Mouse (Mus musculus): ENCODE measurements around the gene Kiss1r. TPM values are rescaled to one million over a fixed set of nuclear protein-coding genes. Genes with fewer than 3 reads are reported as not detected.
"Not testable (repeated sequence)": the region's sequence is repeated elsewhere in the genome, so short reads cannot be mapped to it uniquely, and the experiment has no call there.

Kiss1r gene
- total and polyA plus RNA-seq, 3 experiments = 0.30 to 0.33 (median 0.33) TPM

- H3K36me3 ChIP-seq (replicated peaks) = no peaks in the 10 kb centered on the region
- H3K27me3 ChIP-seq (ENCODE audit: insufficient read depth, low read length) = peaks cover 56% of the 10 kb centered on the region
- ATAC-seq (ENCODE audit: extremely low read depth, insufficient number of reproducible peaks, low FRiP score, poor library complexity, severe bottlenecking) (no peak), DNase-seq (ENCODE audit: low spot score) (no peak)
- H3K4me3 ChIP-seq (ENCODE audit: low read depth, low read length) = no peak overlapping the region
- H3K4me1 ChIP-seq (ENCODE audit: insufficient read depth, low read depth, low read length) = peaks cover 49% of the 10 kb centered on the region
- TF ChIP-seq GATA1 (IDR thresholded peaks at IDR 0.05; ENCODE audit: borderline replicate concordance, low read length) (no peak), GATA2 (IDR thresholded peaks at IDR 0.05; ENCODE audit: borderline replicate concordance, low read depth, low read length) (no peak), POLR2AphosphoS5 (IDR thresholded peaks at IDR 0.05; ENCODE audit: insufficient replicate concordance, low read depth, low read length) (no peak)
- H3K9me3 ChIP-seq (replicated peaks) = no peaks in the 10 kb centered on the region
Observed at GRCm38 (mm10) chr10:79884446-79884845, 32.3 kb upstream of the Kiss1r start.

- not testable (repeated sequence) for H3K9me3 ChIP-seq (replicated peaks); H3K36me3 ChIP-seq (replicated peaks); ATAC-seq (ENCODE audit: extremely low read depth, insufficient number of reproducible peaks, low FRiP score, poor library complexity, severe bottlenecking); H3K4me3 ChIP-seq (ENCODE audit: low read depth, low read length); DNase-seq (ENCODE audit: low spot score)
- peaks cover 56% of the 10 kb centered on the region for H3K27me3 ChIP-seq (ENCODE audit: insufficient read depth, low read length)
- H3K4me1 ChIP-seq (ENCODE audit: insufficient read depth, low read depth, low read length) = peaks cover 44% of the 10 kb centered on the region
Observed at GRCm38 (mm10) chr10:79884938-79885337, 31.8 kb upstream of the Kiss1r start.

GRCm38 (mm10) chr10:79886054-79886453, 30.7 kb upstream of the Kiss1r start, which contains the start of gene Elane:
Elane (plus strand) TSS chr10:79886247.
- DNase-seq (ENCODE audit: low spot score) (no peak), ATAC-seq (ENCODE audit: extremely low read depth, insufficient number of reproducible peaks, low FRiP score, poor library complexity, severe bottlenecking) (no peak)
- no peak for TF ChIP-seq TAL1 (conservative IDR thresholded peaks at IDR 0.05; ENCODE audit: low read depth, low read length)
- TF ChIP-seq POLR2AphosphoS5 (IDR thresholded peaks at IDR 0.05; ENCODE audit: insufficient replicate concordance, low read depth, low read length) = no peak
- TF ChIP-seq GATA1 (IDR thresholded peaks at IDR 0.05; ENCODE audit: borderline replicate concordance, low read length) = no peak
- no peak for TF ChIP-seq GATA2 (IDR thresholded peaks at IDR 0.05; ENCODE audit: borderline replicate concordance, low read depth, low read length)
- Histone ChIP-seq H3K36me3 (replicated peaks) (no peaks in the 10 kb centered on the region), H3K4me1 (ENCODE audit: insufficient read depth, low read depth, low read length) (peaks cover 39% of the 10 kb centered on the region), H3K9me3 (replicated peaks) (no peaks in the 10 kb centered on the region), H3K4me3 (ENCODE audit: low read depth, low read length) (no peak within 1 kb of the TSS), H3K27me3 (ENCODE audit: insufficient read depth, low read length) (peaks cover 56% of the 10 kb centered on the region)

GRCm38 (mm10) chr10:79886611-79887010, 30.2 kb upstream of the Kiss1r start:
- Histone ChIP-seq H3K9me3 (replicated peaks) (no peaks in the 10 kb centered on the region), H3K27me3 (ENCODE audit: insufficient read depth, low read length) (peaks cover 59% of the 10 kb centered on the region), H3K36me3 (replicated peaks) (no peaks in the 10 kb centered on the region), H3K4me3 (ENCODE audit: low read depth, low read length) (no peak overlapping the region), H3K4me1 (ENCODE audit: insufficient read depth, low read depth, low read length) (peaks cover 34% of the 10 kb centered on the region)
- ATAC-seq (ENCODE audit: extremely low read depth, insufficient number of reproducible peaks, low FRiP score, poor library complexity, severe bottlenecking) = no peak
- DNase-seq (ENCODE audit: low spot score) = no peak
- no peak for TF ChIP-seq POLR2AphosphoS5 (IDR thresholded peaks at IDR 0.05; ENCODE audit: insufficient replicate concordance, low read depth, low read length)
- TF ChIP-seq GATA2 (IDR thresholded peaks at IDR 0.05; ENCODE audit: borderline replicate concordance, low read depth, low read length) = no peak
- TF ChIP-seq CTCF (IDR thresholded peaks at IDR 0.05; ENCODE audit: low read depth, low read length) = no peak
- no peak for TF ChIP-seq GATA1 (IDR thresholded peaks at IDR 0.05; ENCODE audit: borderline replicate concordance, low read length)
- no peak for TF ChIP-seq TAL1 (conservative IDR thresholded peaks at IDR 0.05; ENCODE audit: low read depth, low read length)

GRCm38 (mm10) chr10:79889386-79889785, 27.4 kb upstream of the Kiss1r start:
- Histone ChIP-seq H3K36me3 (replicated peaks) (peaks cover 10% of the 10 kb centered on the region), H3K4me1 (ENCODE audit: insufficient read depth, low read depth, low read length) (peaks cover 15% of the 10 kb centered on the region), H3K4me3 (ENCODE audit: low read depth, low read length) (no peak overlapping the region), H3K9me3 (replicated peaks) (no peaks in the 10 kb centered on the region), H3K27me3 (ENCODE audit: insufficient read depth, low read length) (peaks cover 47% of the 10 kb centered on the region)
- ATAC-seq (ENCODE audit: extremely low read depth, insufficient number of reproducible peaks, low FRiP score, poor library complexity, severe bottlenecking) (no peak), DNase-seq (ENCODE audit: low spot score) (no peak)
- TF ChIP-seq TAL1 (conservative IDR thresholded peaks at IDR 0.05; ENCODE audit: low read depth, low read length) (no peak), GATA1 (IDR thresholded peaks at IDR 0.05; ENCODE audit: borderline replicate concordance, low read length) (no peak), GATA2 (IDR thresholded peaks at IDR 0.05; ENCODE audit: borderline replicate concordance, low read depth, low read length) (no peak), POLR2AphosphoS5 (IDR thresholded peaks at IDR 0.05; ENCODE audit: insufficient replicate concordance, low read depth, low read length) (no peak), CTCF (IDR thresholded peaks at IDR 0.05; ENCODE audit: low read depth, low read length) (no peak)

GRCm38 (mm10) chr10:79890670-79891069, 26.1 kb upstream of the Kiss1r start, which contains the start of gene Cfd:
Cfd (plus strand) TSS chr10:79890853.
- DNase-seq (ENCODE audit: low spot score) = no peak
- TF ChIP-seq CTCF (IDR thresholded peaks at IDR 0.05; ENCODE audit: low read depth, low read length) (no peak), TAL1 (conservative IDR thresholded peaks at IDR 0.05; ENCODE audit: low read depth, low read length) (no peak), POLR2AphosphoS5 (IDR thresholded peaks at IDR 0.05; ENCODE audit: insufficient replicate concordance, low read depth, low read length) (no peak), GATA2 (IDR thresholded peaks at IDR 0.05; ENCODE audit: borderline replicate concordance, low read depth, low read length) (no peak), GATA1 (IDR thresholded peaks at IDR 0.05; ENCODE audit: borderline replicate concordance, low read length) (no peak)
- peaks cover 22% of the 10 kb centered on the region for H3K36me3 ChIP-seq (replicated peaks)
- H3K4me3 ChIP-seq (ENCODE audit: low read depth, low read length) = no peak within 1 kb of the TSS
- H3K27me3 ChIP-seq (ENCODE audit: insufficient read depth, low read length) = peaks cover 47% of the 10 kb centered on the region
- no peak for ATAC-seq (ENCODE audit: extremely low read depth, insufficient number of reproducible peaks, low FRiP score, poor library complexity, severe bottlenecking)
- no peaks in the 10 kb centered on the region for H3K9me3 ChIP-seq (replicated peaks)
- peaks cover 12% of the 10 kb centered on the region for H3K4me1 ChIP-seq (ENCODE audit: insufficient read depth, low read depth, low read length)

Measured in G1E (cell line).